8 mouse cellular contexts compared by ENCODE assay signal in genomic region chr2:27043461-27043860, GRCm38 (mm10). TPM values are rescaled to one million over a fixed set of nuclear protein-coding genes. Genes with fewer than 3 reads are reported as not detected.
A peak's percentile ranks its signal among the peaks of the same experiment; 100 is the strongest.
DNase-seq lines count a peak whose midpoint lies in the region; ATAC-seq and TF ChIP-seq lines count a peak whose summit lies in the region.

No protein-coding gene starts in this region.

- H3K4me3 ChIP-seq in forebrain, embryonic 14.5 days (ENCODE audit: low read depth, low read length): no peak overlapping the region
- no peak overlapping the region for H3K4me3 ChIP-seq in liver, embryonic 15.5 days (replicated peaks)
- no peak overlapping the region for H3K4me3 ChIP-seq in olfactory bulb, adult 2 months (ENCODE audit: insufficient read depth, low read depth, low read length)

- peak; percentile 89 for ATAC-seq in forebrain, embryonic 14.5 days
- peak; percentile 22; the same call in 1 of the 2 replicates for ATAC-seq in liver, embryonic 15.5 days (ENCODE audit: insufficient read depth)

- H3K9ac ChIP-seq in forebrain, embryonic 14.5 days (ENCODE audit: low read length): no peak overlapping the region
- H3K9ac ChIP-seq in liver, embryonic 15.5 days: no peak overlapping the region

- no peak overlapping the region for H3K4me2 ChIP-seq in forebrain, embryonic 14.5 days (ENCODE audit: low read length)
- no peak overlapping the region for H3K4me2 ChIP-seq in liver, embryonic 15.5 days

- no peak overlapping the region for H3K27ac ChIP-seq in forebrain, embryonic 14.5 days (ENCODE audit: low read depth, low read length)
- H3K27ac ChIP-seq in liver, embryonic 15.5 days (replicated peaks): no peak overlapping the region
- H3K27ac ChIP-seq in olfactory bulb, adult 2 months (ENCODE audit: insufficient read depth, low read depth, low read length): no peak overlapping the region

- no peaks in the 10 kb centered on the region for H3K36me3 ChIP-seq in forebrain, embryonic 14.5 days (ENCODE audit: control insufficient read depth, insufficient read depth, low read length)
- no peaks in the 10 kb centered on the region for H3K36me3 ChIP-seq in liver, embryonic 15.5 days (replicated peaks)

- no peak for TF ChIP-seq POLR2A in olfactory bulb, adult 2 months (IDR thresholded peaks at IDR 0.05; ENCODE audit: insufficient read depth, low read depth, low read length)

- peak; percentile 89 for TF ChIP-seq CTCF in olfactory bulb, adult 2 months (IDR thresholded peaks at IDR 0.05; ENCODE audit: insufficient read depth, low read depth, low read length)

- no peaks in the 10 kb centered on the region for H3K4me1 ChIP-seq in forebrain, embryonic 14.5 days (ENCODE audit: control insufficient read depth, insufficient read depth, low read length)
- H3K4me1 ChIP-seq in liver, embryonic 15.5 days (replicated peaks): peaks cover 8% of the 10 kb centered on the region
- peaks cover 11% of the 10 kb centered on the region for H3K4me1 ChIP-seq in olfactory bulb, adult 2 months (ENCODE audit: control insufficient read depth, insufficient read depth, low read length)

- WGBS in forebrain, embryonic 14.5 days: 24% methylated on average over 3 of the region's 3 CpGs
- WGBS in liver, embryonic 15.5 days (ENCODE audit: insufficient replicate concordance): 11% methylated on average over 3 of the region's 3 CpGs
- 10% methylated on average over 3 of the region's 3 CpGs for WGBS in olfactory bulb, adult 2 months

- DNase-seq in B cell, adult 2 months: peak; percentile 76 to 79
- peak; percentile 54 for DNase-seq in brain, embryonic 18.5 days (ENCODE audit: low read depth, low spot score)
- DNase-seq in forebrain, embryonic 14.5 days (ENCODE audit: low spot score): peak; percentile 85
- DNase-seq in heart, postnatal 10 days: peak; percentile 92 to 93
- peak; percentile 93 to 94 for DNase-seq in kidney, postnatal 4 days
- peak; percentile 59 for DNase-seq in testis, postnatal 14 days (ENCODE audit: low spot score)

- intact Hi-C loops in heart, postnatal 10 days (cut with DNase I): loop anchor here (1.0 to 5.0 kb wide), 2 partner anchors 79 to 194 kb away; no protein-coding TSS in a partner anchor

- H3K27me3 ChIP-seq in forebrain, embryonic 14.5 days (replicated peaks; ENCODE audit: control insufficient read depth, insufficient read depth, low read length): no peaks in the 10 kb centered on the region
- no peaks in the 10 kb centered on the region for H3K27me3 ChIP-seq in liver, embryonic 15.5 days

- H3K9me3 ChIP-seq in forebrain, embryonic 14.5 days (replicated peaks; ENCODE audit: control insufficient read depth, low read length): no peaks in the 10 kb centered on the region
- H3K9me3 ChIP-seq in liver, embryonic 15.5 days (replicated peaks): no peaks in the 10 kb centered on the region

RNA-seq across cellular contexts. Expression of gene Slc2a6, which starts 15.7 kb away (rescaled TPM):
- 3.4 TPM in 2 replicates for polyA plus RNA-seq in forebrain, embryonic 14.5 days (2014; fragmentation: Nextera tagmentation; extraction: Ambion mirVana)
- total RNA-seq in heart, postnatal 10 days (2021): under 1 TPM in 1 of 2 experiments, not detected in 1; 0.14 TPM
- 0.28 and 0.29 TPM in 2 replicates for polyA plus RNA-seq in liver, embryonic 15.5 days (2015; fragmentation: Nextera tagmentation; extraction: Ambion mirVana)
- polyA plus RNA-seq in olfactory bulb, adult 2 months (2012; ENCODE audit: insufficient read depth, insufficient read length, low replicate concordance, missing spikeins): not detected in 2 replicates

RNA-seq across cellular contexts. Expression of gene Mymk, which starts 28.5 kb away (rescaled TPM):
- not detected in 2 replicates for polyA plus RNA-seq in forebrain, embryonic 14.5 days (2014; fragmentation: Nextera tagmentation; extraction: Ambion mirVana)
- under 1 TPM in 1 of 2 experiments, not detected in 1; 0.22 TPM for total RNA-seq in heart, postnatal 10 days (2021)
- 1.9 and 2.5 TPM in 2 replicates for polyA plus RNA-seq in liver, embryonic 15.5 days (2015; fragmentation: Nextera tagmentation; extraction: Ambion mirVana)
- polyA plus RNA-seq in olfactory bulb, adult 2 months (2012; ENCODE audit: insufficient read depth, insufficient read length, low replicate concordance, missing spikeins): not detected in 2 replicates

RNA-seq across cellular contexts. Expression of gene Cacfd1, which starts 33.7 kb away (rescaled TPM):
- 58.7 and 64.8 TPM in 2 replicates for polyA plus RNA-seq in forebrain, embryonic 14.5 days (2014; fragmentation: Nextera tagmentation; extraction: Ambion mirVana)
- total RNA-seq in heart, postnatal 10 days (2021): 10 to 100 TPM; 29.0 to 36.7 TPM
- 13.2 and 15.0 TPM in 2 replicates for polyA plus RNA-seq in liver, embryonic 15.5 days (2015; fragmentation: Nextera tagmentation; extraction: Ambion mirVana)
- polyA plus RNA-seq in olfactory bulb, adult 2 months (2012; ENCODE audit: insufficient read depth, insufficient read length, low replicate concordance, missing spikeins): not detected in 2 replicates

RNA-seq across cellular contexts. Expression of gene Adamtsl2, which starts 35.7 kb away (rescaled TPM):
- 10.4 TPM in 2 replicates for polyA plus RNA-seq in forebrain, embryonic 14.5 days (2014; fragmentation: Nextera tagmentation; extraction: Ambion mirVana)
- total RNA-seq in heart, postnatal 10 days (2021): 10 to 100 TPM in 1 of 2 experiments, 1 to 10 TPM in 1; 8.7 to 19.4 TPM
- 0.32 and 0.48 TPM in 2 replicates for polyA plus RNA-seq in liver, embryonic 15.5 days (2015; fragmentation: Nextera tagmentation; extraction: Ambion mirVana)
- not detected in 2 replicates for polyA plus RNA-seq in olfactory bulb, adult 2 months (2012; ENCODE audit: insufficient read depth, insufficient read length, low replicate concordance, missing spikeins)

Comparison
In these comparisons a context has a peak if more than half of its experiments do, and no peak if none do; other contexts are left out.
1. RNA of gene Cacfd1, which starts 33.7 kb away (polyA plus RNA-seq): 58.7 to 64.8 TPM in forebrain, embryonic 14.5 days and 13.2 to 15.0 TPM in liver, embryonic 15.5 days; not detected in olfactory bulb, adult 2 months; every median in the first group is over 10 times any median in the second.
2. Peak in every context shown above with its lines, with median percentiles within 50 percentile points of each other: DNase-seq.